Mouse (Mus musculus) cortical plate, adult 2 months (tissue): ENCODE measurements around the gene Rbms1. TPM values are rescaled to one million over a fixed set of nuclear protein-coding genes. Genes with fewer than 3 reads are reported as not detected.

Experiments used
- H3K27ac ChIP-seq: fragments of 200-500 bp; 2 replicates; pipeline ENCODE4 v1.5.1; 2012; ENCODE audit warnings: low read length, control low read depth, inconsistent platforms; ENCODE audit not compliant: insufficient read depth
- H3K4me1 ChIP-seq: fragments of 200-500 bp; 2 replicates; pipeline ENCODE4 v1.6.1; 2011; ENCODE audit warnings: low read length; ENCODE audit not compliant: control insufficient read depth, insufficient read depth
- H3K4me3 ChIP-seq: fragments of 200-500 bp; 2 replicates; pipeline ENCODE4 v1.5.1; 2011; ENCODE audit warnings: mild to moderate bottlenecking, low read length, control low read depth; ENCODE audit not compliant: insufficient read depth
- CTCF ChIP-seq: fragments of 200-500 bp; IDR thresholded peaks from 2 replicates; pipeline ENCODE4 v1.5.1; 2011; ENCODE audit warnings: mild to moderate bottlenecking, control low read depth, low read length; ENCODE audit not compliant: insufficient read depth; ENCODE audit errors: extremely low read depth
- POLR2A ChIP-seq: fragments of 200-500 bp; IDR thresholded peaks from 2 replicates; pipeline ENCODE4 v1.6.1; 2011; ENCODE audit warnings: mild to moderate bottlenecking, low read length, control low read depth; ENCODE audit not compliant: insufficient read depth; ENCODE audit errors: extremely low read depth
- polyA plus RNA-seq: library from polyadenylated mRNA; depleted of rRNA; stranded (reverse); fragments of >200 nt; gene quantifications from 2 replicates; pipeline ENCODE4 v1.2.3, GENCODE M21; 2012; rRNA removed

Gene Rbms1
- 16.8 and 18.8 TPM in 2 replicates for polyA plus RNA-seq

DNA sequence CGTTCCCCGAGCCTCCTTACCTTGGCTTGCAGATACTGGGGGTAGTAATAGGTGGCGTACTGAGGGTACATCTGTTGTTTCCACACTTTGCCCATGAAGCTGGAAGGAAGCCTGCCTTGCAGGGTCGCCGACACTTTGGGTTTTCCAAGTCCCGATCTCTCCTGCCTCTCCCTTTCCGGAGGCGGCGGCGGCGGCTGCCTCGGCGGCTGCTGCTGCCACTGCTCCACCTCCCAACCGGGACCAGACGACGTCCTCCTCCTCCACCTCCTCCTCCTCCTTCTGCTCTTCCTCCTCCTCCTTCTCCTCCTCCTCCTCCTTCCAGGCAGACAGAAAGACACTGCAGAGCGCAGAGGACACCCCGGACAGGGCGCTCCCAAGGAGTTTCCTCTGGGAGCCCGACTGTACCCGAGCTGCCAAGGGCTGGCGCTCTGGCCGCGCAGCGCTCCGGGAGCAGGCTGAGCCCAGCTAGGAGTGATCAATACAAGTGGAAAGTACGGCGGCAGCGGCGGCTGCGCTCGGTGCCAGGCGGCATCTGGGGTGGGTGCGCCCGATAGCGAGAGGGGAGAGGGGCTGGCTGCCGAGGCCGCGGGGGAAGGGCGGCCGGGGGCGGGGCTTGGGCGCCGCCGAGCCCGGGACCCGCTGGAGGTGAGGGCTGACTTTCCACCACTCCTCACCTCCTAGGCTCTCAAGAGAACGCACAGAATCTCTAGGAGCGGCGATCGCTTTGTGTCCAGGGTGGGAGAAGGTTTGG, at the start of gene Rbms1:
Rbms1 (minus strand) TSS at position 522 of the 751 bp plus-strand sequence.
- TF ChIP-seq CTCF (no peak), POLR2A (no peak)
- peak within 1 kb of the TSS; percentile 92 for H3K4me3 ChIP-seq
- H3K27ac ChIP-seq = peak within 1 kb of the TSS; percentile 80
- peaks cover 1% of the 10 kb centered on the region; the same call in 1 of the 2 replicates for H3K4me1 ChIP-seq

DNA sequence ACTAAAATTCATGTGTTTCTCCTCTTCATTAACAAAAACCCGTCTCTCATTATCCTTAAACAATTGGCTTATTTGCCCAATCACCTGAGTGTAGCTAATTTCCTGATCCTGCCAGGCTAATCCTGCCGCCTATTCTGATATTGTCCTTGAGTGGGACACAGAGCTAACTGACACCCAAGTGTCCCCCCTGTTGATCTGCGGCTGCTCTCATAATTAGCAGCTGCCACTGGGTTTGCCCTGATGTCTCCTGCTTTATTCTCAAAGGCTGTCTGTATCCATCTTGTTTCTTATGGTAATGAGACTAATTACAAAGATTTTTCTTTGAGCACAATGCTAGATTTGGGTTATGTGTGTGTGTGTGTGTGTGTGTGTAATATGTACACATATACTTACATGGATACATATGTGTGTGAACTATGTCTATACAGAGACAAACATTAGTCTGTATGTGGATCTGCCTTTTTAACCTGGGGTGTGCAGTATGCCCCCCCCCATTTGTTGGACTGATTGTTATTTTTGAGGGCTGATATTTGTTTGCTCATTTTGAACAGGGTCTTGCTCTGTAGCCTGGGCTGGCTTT, 49.3 kb upstream of the Rbms1 start:
- no peak overlapping the region for H3K27ac ChIP-seq
- H3K4me3 ChIP-seq = no peak overlapping the region
- no peaks in the 10 kb centered on the region for H3K4me1 ChIP-seq
- TF ChIP-seq POLR2A (no peak), CTCF (no peak)

- no peak overlapping the region for H3K4me3 ChIP-seq
- H3K4me1 ChIP-seq = no peaks in the 10 kb centered on the region
- H3K27ac ChIP-seq = no peak overlapping the region
- no peak for TF ChIP-seq CTCF
- TF ChIP-seq POLR2A = no peak
These were observed 23.3 kb upstream of the Rbms1 start for GRCm38 (mm10) chr2:60986286-60986685.

- no peak overlapping the region for H3K27ac ChIP-seq
- TF ChIP-seq CTCF (no peak), POLR2A (no peak)
- no peaks in the 10 kb centered on the region for H3K4me1 ChIP-seq
- no peak overlapping the region for H3K4me3 ChIP-seq
These were observed 15.7 kb upstream of the Rbms1 start for GRCm38 (mm10) chr2:60978538-60979313.

GRCm38 (mm10) chr2:60972189-60972814, 9.3 kb upstream of the Rbms1 start:
- TF ChIP-seq CTCF = no peak
- no peak for TF ChIP-seq POLR2A
- H3K4me3 ChIP-seq = no peak overlapping the region
- no peak overlapping the region for H3K27ac ChIP-seq
- no peaks in the 10 kb centered on the region for H3K4me1 ChIP-seq

GRCm38 (mm10) chr2:60963616-60964015, 624 bp upstream of the Rbms1 start:
- H3K4me3 ChIP-seq = peak overlapping the region; percentile 92
- peaks cover 1% of the 10 kb centered on the region; the same call in 1 of the 2 replicates for H3K4me1 ChIP-seq
- no peak for TF ChIP-seq POLR2A
- no peak for TF ChIP-seq CTCF
- H3K27ac ChIP-seq = no peak overlapping the region

GRCm38 (mm10) chr2:60962001-60962670, 856 bp downstream of the Rbms1 start:
- H3K27ac ChIP-seq = peak overlapping the region; percentile 80
- TF ChIP-seq CTCF (no peak), POLR2A (no peak)
- H3K4me1 ChIP-seq = peaks cover 1% of the 10 kb centered on the region; the same call in 1 of the 2 replicates
- H3K4me3 ChIP-seq = peak overlapping the region; percentile 92

DNA sequence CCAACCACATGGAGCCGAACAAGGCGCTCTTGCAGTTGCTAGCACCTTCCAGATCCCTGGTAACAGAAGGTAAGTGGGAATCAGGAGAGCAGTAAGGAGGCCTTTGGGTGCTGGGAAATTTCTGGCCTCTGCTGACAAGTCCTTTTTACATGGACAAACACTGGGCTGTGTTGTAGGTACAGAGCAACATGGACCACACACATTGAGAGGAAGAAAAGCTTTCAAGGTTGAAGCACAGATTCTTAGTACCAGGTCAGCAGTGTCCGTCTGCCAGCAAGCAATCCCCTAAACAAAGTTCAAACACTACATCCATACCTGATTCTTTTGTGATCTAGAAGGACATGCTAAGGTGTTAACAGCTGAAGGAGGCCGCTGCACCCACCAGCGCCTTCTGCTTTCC, 1.7 kb downstream of the Rbms1 start:
- no peak for TF ChIP-seq POLR2A
- TF ChIP-seq CTCF = no peak
- H3K27ac ChIP-seq = no peak overlapping the region
- peak overlapping the region; percentile 92 for H3K4me3 ChIP-seq
- H3K4me1 ChIP-seq = peaks cover 1% of the 10 kb centered on the region; the same call in 1 of the 2 replicates

DNA sequence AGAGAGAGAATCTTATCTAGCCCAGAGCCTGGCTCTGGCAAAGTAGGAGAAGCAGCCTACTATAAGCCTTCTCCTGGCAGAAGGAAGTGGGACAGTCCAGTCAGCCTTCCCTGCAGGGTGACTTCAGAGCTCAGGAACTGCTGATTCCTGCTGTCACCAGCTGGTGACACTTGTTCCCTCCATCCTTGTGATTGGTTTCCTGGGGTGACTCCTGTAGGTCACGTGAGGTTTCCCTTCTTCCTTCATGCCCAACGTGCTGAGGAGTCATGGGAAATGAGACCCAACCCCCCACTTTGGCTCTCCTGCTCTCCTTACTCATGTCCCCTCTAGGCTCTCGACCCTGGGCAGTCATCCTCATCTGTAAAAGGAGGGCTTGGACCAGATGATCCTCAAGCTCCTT, 14.8 kb downstream of the Rbms1 start:
- Histone ChIP-seq H3K4me1 (no peaks in the 10 kb centered on the region), H3K4me3 (no peak overlapping the region), H3K27ac (no peak overlapping the region)
- TF ChIP-seq POLR2A (no peak), CTCF (no peak)
